Comparison of ENCODE assay signal across 29 mouse cellular contexts in the genomic region with DNA sequence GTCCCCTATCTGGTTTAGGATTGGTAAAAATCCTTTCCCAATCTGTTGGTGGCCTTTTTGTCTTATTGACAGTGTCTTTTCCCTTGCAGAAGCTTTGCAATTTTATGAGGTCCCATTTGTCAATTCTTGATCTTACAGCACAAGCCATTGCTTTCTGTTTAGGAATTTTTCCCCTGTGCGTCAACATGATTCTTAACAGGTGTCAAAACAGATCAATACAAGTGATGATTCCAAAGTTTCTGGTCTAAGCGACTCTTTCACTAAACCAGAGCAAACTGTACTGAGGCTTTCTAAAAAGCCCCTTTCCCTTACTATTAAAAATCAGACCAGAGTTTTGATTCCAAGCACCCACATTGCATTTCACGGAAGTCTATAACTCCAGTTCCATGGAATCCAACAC. TPM values are rescaled to one million over a fixed set of nuclear protein-coding genes. Genes with fewer than 3 reads are reported as not detected.
"Had no signal": no experiment of that assay in that cellular context is flagged by ENCODE, and none has a peak within 500 bp of the region (broad histone marks: within the 10 kb centered on the region; RNA-seq: fewer than 3 reads in every experiment).

No protein-coding gene starts in this region.

RNA-seq across cellular contexts. Expression of a gene that starts 49.4 kb away (rescaled TPM):
- total RNA-seq: megakaryocyte progenitor cell, adult 5-6 weeks; megakaryocyte, adult 5-6 weeks; megakaryocyte-erythroid progenitor cell, adult 5-6 weeks; midbrain, postnatal 0 days; monocyte, adult 5-6 weeks had no signal
- polyA plus RNA-seq: limb, embryonic 10.5 days; limb, embryonic 11.5 days; limb, embryonic 12.5 days; limb, embryonic 13.5 days; limb, embryonic 14.5 days; limb, embryonic 15.5 days; liver, embryonic 11.5 days; liver, embryonic 13.5 days; liver, embryonic 14.5 days; liver, embryonic 15.5 days; liver, embryonic 16.5 days; lung, embryonic 14.5 days; lung, embryonic 16.5 days; lung, postnatal 0 days; macrophage; midbrain, embryonic 10.5 days; midbrain, embryonic 11.5 days; midbrain, embryonic 12.5 days; midbrain, embryonic 13.5 days; midbrain, embryonic 14.5 days; midbrain, embryonic 15.5 days; myocyte; neural tube, embryonic 11.5 days; neural tube, embryonic 12.5 days had no signal
